Mouse (Mus musculus): ENCODE results near the gene Sall1.

Sall1 gene

GRCm38 (mm10) chr8:88991176-88991575 is 52.8 kb downstream of the Sall1 start:
- DNase-seq: no peak

- DNase-seq: no peak
Observed at GRCm38 (mm10) chr8:88989002-88989401, 55.0 kb downstream of the Sall1 start.

- DNase-seq: no peak
Observed at GRCm38 (mm10) chr8:88983468-88983867, 60.5 kb downstream of the Sall1 start.
